Mouse (Mus musculus): ENCODE results near the gene Pih1d1. TPM values are rescaled to one million over a fixed set of nuclear protein-coding genes. Genes with fewer than 3 reads are reported as not detected.
"Not testable (repeated sequence)": the region's sequence is repeated elsewhere in the genome, so short reads cannot be mapped to it uniquely, and the experiment has no call there.

The Pih1d1 gene
- total RNA-seq, 2 experiments from 2014 or later: 58.5 to 67.0 TPM

DNA sequence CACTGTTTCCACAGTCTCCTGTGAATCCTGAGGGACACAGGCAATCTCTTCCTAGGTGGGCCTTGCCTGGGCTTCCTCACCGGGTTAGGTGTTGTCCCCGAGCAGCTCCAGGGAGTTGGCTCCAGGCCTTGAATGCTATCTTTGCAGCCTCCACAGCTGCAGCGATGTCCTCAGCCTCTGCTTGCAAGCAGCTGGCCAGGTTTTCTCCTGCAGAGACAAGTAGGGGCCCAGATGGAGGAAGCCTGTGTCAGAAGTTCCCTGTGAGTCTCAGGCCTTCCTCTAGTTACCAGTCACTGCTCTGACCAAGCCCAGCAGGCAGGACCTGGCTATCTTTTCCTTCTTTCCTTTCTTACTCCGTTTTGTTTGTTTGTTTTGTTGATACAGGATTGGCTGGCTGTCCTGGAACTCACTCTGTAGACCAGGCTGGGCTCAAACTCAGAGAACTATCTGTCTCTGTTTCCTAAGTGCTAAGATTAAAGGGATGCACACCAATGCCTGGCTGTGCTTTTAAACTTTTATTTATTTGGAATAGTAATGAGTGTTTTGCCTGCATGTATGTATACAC lies 5.5 kb upstream of the Pih1d1 start:
- DNase-seq: peak; percentile 39

DNA sequence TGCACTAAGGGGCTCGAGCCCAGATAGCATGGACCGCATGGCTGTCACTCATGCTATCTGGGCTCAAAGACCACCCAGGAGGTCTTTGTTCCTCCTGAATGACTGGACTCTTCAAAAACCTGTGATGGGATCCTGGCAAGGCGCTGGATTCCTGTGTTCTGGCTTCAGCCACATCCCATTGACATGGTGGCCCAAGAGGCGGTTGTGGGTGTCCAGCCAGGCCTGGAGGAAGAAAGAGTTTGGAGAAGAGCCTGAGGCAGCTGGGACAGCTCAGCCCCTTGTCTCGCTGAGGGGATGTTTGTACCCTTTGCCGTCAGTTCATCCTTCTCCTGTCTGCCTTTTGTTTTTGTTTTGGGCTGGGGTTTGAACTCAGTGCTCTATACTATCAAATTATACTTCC lies 4.6 kb upstream of the Pih1d1 start:
- DNase-seq: peak; percentile 52

DNA sequence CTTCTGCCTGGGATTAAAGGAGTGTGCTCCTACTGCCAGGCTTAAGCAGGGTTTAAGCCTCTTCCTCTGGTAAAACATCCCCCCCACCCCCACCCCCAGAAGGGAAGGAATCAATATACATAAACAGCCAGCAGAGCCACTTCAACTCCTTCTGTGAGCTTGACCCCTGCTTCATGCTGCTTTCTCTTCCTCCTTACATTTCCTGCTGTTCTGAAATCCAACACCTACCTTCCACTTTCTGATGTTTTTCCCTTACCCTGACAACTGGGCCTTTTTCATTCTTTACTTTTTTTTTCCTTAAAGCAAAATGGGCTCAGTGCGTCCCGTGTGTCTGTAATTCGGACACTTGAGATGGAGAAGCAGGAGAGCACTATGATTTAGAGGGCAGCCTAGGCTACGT lies 3.8 kb upstream of the Pih1d1 start:
- no peak for DNase-seq

DNA sequence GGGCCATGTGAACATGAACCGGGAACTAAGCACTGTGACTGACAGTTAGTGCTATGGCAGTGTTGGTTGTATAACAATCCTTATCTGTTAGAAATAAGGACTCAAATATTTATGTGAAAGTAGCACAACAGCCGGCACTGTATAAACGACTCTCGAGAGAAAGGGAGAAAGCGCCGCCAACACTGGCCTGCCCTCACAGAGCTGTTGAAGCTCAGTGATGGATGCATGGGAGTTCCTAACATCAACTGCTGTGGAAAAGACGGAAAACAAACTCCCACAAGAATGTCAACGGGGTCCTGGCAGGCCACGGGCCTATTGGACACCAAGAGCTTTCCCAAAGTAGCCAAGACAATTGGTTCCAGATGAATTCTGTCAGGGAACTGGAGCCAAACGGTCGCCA lies 2.8 kb upstream of the Pih1d1 start:
- peak; percentile 52 for DNase-seq

DNA sequence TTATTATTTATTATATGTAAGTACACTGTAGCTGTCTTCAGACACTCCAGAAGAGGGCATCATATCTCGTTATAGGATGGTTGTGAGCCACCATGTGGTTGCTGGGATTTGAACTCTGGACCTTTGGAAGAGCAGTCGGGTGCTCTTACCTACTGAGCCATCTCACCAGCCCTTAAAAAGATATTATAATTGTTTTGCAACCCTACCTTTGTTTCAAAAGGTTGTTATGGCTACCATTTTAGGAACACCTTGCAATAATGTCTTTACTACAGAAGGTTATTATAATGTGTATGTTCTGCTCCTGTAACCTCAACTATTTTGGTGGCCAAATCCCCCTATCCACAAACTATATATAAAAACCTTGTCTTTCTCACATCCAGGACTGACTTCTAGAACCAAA lies 1.1 kb upstream of the Pih1d1 start:
- not testable (repeated sequence) for DNase-seq

DNA sequence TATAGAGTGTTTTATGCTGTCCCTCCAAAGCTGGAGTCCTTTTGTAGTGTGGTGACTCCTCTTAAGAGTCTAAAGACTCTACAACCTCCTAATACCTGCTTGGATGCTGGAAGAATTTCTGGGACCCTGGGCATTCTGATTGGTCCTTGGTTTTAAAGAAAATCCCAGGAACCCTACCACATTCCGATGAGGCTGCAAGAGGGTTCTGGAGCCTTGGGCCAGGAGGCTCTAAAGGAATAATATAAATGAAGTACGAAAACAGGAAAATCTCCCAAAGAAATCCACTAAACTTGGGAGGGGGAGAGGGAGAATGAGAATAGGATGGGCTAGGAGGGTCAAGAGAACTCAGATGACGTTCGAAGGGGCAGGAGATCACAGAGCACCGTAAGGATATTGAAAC lies 517 bp upstream of the Pih1d1 start:
- no peak for DNase-seq

DNA sequence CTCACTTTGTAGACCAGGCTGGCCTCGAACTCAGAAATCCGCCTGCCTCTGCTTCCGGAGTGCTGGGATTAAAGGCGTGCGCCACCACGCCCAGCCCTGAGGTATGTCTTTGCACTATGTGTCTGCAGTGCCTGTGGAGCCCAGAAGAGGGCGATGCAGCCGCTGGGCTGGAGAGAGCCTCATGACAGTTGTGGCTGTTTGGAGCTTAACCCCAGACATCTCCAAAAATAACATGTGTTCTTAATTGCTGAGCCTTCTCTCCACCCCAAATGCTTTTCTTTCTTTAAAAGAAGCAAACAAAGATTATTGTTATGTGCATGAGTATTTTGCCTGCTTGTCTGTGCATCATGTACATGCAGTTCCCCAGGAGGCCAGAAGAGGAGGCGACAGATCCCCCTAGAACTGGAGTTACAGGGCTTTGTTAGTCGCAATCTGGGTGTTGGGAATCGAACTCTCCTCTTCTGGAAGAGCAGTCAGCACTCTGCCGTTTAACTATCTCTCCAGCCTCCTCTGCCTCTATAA lies 951 bp downstream of the Pih1d1 start:
- DNase-seq: peak; percentile 80

DNA sequence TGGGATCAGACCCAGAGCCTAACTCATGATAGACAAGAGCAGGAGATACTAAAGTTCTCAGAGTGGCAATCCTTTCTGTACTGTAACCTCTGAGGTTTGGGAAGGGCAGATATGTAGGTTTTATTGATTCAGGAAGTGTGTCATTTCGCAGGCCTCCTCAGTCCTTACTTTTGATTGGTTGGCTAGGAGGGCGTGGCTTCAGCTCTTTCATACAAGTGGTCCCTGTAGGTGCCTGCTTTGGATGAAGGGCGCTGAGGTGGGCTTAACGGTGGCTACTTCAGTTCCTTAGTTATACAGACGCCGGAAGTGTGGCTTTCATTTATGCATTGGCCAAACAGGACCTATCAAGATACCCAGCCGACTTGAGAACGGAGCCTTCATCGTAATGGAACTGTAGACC lies 1.5 kb downstream of the Pih1d1 start:
- no peak for DNase-seq

DNA sequence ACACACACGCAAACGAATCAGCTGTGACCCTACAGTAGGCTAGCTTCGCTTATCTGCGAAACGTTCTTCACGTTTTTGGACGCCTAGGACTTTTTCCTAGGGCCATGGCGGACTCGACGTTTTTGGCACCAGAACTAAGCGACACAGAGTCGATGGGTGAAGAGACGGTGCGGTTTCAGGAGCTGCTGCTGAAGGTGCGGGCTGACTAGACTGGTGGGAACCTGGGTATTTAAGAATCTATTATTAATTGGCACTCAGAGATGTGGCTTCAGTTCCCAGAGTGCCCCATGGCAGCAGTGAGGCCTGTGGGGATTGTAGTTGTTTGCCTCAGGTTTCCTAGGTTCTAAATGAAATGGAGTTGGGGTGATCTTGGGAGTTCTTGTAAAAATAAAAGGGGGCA lies 2.1 kb downstream of the Pih1d1 start:
- DNase-seq: no peak

DNA sequence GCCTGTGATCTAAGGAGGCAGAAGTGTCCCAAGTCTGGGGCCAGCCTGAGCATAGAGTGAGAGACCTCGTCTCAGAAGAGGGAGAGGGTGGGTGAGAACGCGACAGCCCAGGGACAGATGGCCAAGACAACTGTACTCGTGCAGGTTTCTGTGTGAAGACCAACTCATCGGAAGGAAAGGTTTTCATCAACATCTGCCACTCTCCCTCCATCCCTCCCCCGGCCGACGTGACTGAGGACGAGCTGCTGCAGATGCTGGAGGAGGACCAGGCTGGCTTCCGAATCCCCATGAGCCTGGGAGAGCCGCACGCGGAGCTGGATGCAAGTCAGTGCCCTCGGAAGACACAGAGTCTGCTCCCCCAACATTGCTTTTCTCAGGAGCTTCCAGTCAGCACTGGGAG lies 3.4 kb downstream of the Pih1d1 start:
- DNase-seq: no peak

DNA sequence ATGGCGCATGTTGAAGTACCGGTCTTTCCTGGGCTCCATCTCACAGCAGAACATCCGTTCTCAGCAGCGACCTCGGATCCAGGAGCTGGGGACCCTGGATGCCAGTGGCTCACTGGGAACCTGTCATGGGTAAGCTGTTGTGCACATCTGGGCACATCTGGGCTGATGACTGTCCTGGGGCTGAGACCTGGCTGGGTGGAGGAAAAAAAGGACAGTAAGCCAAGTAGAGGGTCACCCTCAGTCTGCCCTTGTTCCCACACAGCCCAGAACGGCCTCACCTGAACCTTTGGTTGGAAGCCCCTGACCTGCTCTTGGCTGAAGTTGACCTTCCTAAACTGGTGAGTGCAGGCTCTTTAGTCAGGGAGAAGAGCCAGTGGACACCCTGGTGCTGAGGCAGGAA lies 4.9 kb downstream of the Pih1d1 start:
- no peak for DNase-seq

DNA sequence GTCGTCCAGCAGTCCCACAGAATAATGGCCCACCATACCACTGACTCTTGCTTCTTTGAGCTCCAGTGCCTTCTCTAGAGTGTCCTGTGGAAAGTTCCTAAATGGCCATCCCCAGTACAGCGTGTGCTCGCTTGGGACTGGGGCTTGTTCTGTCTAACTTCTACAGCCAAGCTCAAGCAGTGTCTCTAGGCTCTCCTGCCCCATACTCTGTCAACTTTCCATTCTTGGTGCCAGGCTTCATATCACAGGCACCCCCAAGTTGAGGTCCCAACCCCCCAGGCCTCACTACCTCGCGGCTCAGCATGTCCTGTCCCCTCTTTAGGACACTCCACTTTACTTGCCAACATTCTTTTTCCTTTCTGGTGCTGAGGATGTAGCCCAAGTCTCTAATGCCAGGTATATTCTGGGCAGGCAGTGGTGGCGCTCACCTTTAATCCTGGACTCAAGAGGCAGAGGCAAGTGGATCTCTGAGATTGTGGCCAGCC lies 6.3 kb downstream of the Pih1d1 start:
- DNase-seq: no peak

DNA sequence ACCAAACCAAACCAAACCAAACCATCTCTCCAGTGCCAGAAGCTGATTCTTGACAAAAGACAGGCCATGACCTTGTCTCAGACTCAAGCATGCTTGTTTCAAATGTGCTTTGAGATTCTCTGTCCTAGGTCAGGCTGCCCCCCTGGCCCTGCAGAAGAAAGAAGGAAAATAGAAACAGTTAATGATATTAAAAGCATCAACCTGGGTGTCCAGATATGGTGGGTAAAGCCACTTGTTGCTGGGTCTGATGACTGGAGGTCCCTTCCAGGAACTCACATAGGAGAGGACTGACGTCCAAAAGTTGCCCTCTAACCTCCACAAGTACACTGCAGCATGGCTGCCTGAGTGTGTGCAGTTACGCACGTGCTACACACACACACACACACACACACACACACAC lies 6.8 kb downstream of the Pih1d1 start:
- no peak for DNase-seq

DNA sequence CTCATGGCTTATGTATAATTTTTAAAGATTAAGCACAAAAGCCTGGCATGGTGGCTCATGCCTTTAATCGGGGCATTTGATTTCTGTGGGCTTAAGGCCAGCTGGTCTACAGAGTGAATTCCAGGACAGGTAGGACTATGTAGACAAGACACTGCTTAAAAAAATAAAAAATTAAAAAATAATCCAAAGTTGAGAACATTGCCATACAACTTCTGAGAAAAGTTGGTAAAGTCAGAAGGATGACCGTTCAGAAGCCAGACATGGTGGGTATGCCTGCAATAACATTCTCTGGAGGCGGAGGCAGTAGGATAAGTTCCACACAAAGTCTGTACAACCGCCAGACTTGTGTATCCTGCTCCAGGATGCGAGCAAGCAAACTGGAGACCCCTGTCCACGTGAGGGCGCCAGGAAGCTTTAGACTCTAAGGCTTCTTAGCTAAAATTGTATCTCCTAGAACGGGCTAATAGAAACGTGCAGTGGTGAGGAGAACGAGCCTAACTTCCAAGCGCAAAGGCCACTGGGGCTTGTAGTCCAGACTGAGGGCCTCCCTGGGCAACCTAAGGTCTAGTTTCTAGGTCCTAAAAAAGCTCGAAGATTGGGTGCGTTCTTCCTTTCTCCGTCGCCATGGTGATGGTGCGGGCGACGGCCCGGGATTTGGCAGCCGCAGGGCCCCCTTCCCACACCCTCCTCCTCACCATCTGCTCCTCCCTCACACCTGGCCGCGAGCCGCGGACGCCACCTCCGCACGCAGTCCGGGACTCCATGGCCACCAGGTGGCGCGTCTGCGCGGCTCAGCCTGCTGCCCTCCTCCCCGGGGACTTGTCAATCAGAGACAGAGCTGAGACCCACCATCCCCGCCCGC lies 7.7 kb downstream of the Pih1d1 start:
- DNase-seq: peak; percentile 93

DNA sequence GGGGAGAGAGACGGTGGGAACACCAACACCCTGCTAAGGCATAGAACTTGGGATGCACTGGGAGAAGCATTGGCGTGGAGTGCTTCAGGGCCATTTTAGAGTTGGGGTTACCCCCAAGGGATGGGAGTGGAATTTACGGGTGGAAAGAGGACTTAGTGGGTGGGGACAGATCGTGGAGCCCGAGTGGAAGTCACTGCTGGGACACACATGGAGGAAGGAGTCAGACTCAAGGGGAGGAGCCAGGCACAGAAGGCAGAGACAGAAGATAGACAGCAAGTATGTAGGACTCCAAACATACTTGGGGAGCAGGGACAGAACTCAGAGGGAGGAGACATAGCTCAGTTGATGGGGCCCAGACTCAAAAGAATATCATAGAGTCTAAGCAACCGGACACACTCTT lies 8.4 kb downstream of the Pih1d1 start:
- DNase-seq: no peak

DNA sequence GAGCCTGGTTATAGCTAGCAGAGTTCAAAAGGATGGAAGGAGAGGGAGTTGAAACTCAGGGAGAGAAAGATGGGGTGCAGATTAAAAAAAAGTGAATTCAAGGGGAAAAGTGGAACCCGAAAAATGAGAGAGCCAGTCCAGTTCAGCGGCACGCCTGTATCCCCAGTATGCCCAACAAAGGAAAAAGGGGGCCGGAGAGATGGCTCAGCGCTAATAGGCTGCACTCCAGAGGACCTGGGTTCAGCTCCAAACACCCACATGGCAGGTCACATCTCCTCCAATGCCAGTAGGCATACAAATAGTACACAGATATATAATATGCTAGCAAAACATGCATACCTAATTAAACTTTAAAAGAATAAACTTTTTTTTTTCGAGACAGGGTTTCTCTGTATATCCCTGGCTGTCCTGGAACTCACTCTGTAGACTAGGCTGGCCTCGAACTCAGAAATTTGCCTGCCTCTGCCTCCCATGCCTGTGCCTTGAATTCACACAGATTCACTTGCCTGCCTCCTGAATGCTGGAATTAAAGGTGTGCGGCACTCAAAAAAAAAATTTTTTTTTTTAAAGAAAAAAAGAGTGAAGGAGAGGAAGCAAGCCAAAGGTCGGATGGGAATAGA lies 9.0 kb downstream of the Pih1d1 start:
- no peak for DNase-seq

DNA sequence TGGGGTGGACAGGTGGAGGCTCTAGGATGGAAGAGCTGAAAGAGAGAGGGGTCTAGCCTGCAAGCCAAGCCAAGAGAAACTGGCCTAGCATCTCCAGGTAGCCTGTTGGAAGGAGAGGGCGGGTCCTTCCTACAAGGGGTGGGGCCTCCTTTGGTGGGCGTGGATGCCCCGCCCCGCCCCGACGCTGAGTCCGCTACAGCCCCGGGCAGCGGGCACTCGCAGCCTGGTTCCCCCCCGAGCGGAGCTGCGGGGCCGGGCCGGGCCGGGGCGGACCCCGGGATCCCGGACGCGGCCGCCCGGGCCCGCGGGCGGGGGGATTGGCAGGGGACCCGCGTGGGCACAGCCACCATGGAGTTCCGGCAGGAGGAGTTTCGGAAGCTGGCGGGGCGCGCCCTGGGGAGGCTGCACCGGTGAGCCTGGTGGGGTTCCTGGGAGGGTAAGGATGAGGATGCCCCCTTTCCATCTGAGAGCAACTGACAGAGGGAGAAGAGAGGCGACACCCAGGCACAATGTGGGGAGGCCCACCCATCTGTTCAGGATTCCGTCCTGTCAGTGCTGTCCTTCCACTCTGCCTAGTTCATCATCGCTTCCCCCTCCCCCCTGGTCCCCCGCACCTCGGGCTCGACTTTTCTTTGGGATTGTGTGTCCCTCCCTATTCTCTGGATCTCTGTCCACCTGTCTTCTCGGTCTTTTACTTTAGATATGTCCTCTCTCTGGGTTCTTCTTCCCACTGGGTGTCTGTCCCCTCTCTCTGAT lies 9.8 kb downstream of the Pih1d1 start, which contains the start of gene Slc17a7:
TSS of gene Slc17a7 (plus strand) at position 215 of the 756 bp plus-strand sequence.
- peak; percentile 35 for DNase-seq

DNA sequence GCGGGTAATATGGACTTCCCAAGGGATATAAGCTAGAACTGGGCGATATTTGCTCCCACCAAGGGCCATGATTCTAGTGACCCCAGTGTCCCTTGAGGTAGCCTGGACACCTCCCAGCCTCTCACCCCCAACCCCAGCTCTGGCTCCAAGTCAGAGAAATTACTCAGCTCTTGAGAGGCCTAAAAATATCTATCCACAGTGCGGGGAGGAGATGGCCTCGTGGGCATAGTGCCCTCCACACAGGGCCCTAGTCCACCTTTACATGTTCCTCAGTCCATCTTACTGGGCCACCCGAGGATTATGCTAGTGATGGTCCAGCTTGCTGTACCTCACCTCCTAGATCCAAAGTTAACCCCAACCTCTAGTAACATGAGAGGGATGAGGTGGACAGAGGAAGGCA lies 10.7 kb downstream of the Pih1d1 start:
- DNase-seq: no peak

DNA sequence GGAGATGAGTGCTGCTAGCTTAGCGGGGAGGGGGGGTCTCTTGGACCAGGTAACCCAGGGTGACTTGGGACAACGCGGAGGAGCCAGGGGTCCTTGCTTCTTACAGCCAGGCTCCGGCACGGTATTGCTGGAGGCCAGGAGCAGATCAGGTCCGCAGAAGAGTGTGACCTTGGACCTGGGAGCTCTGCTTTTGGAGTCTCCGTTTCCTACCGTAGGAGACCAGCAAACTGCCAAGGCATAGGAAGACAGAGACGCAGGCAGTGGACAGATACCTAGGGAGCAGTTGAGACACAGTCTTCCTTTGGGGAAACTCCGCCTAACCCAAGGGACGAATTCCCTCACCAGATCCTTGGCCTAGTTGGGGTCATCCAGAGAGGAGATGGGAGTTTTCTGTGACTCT lies 11.6 kb downstream of the Pih1d1 start:
- no peak for DNase-seq

DNA sequence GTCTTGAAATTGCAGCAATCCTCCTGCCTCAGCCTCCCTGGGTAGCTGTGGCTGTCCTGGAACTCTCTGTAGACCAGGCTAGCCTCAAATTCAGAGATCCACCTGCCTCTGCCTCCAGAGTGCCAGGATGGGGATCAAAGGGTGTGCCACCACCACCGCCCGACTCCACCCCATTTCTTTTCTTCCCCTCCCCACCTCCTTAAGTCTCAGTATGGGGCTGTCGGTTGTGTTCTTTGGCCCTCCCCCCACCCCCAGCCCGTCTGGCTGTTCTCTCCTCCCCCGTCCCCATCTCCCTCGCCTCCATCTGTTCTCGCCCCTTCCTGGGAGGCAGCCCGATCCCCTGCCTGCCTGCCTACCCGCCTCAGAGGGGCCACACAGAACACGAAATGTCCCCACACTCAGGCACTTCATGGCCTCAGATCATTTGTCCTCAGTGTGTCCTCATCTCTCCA lies 12.9 kb downstream of the Pih1d1 start:
- DNase-seq: no peak

DNA sequence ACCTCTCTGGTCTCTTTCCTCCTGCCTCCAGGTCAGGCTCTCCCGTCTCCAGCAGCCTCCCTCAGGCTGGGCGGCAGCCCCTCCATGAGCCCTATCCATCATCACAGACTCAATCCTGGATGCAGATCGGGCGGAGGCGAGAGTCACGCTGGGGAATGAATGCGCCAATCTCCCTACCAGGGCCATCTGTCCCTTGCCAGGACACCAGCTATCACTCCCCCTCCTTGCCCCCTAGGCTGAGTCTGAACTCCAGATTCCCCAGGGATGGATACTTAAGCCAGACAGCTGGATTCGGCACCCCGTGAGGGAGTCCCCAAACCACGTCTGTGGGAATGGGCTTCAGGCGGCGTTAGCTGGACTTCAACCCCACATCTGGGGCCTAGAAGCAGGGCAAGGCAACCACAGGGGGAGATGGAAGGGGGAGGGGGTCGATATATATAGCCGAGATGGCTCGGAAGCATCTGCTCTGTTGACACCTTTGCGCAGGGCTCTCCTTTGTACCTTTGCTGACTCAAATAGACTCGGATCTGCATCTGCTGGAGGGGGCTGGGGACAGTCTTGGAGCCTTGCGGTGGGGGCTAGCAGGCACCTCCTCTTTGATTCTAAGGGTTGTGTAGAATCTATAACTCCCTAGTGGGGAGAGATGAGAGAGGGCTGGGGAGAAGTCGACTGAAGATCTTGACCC lies 13.8 kb downstream of the Pih1d1 start:
- DNase-seq: no peak

DNA sequence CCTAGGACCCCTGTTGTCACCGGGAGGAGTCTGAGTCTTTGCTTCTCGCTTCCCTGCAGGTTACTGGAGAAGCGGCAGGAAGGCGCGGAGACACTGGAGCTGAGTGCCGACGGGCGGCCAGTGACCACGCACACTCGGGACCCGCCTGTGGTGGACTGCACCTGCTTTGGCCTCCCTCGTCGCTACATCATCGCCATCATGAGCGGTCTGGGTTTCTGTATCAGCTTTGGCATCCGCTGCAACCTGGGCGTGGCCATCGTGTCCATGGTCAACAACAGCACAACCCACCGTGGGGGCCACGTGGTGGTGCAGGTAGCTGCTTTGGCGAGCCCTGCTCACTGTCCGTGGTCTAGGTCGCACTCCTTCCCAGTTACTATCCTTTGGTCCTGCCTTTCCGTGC lies 14.6 kb downstream of the Pih1d1 start:
- DNase-seq: no peak

Measured in heart, postnatal 4 days (tissue).